Mouse (Mus musculus) MEL (cell line): Measurements from ENCODE around the gene Six1.

Experiments used
- CTCF ChIP-seq, 3 experiments: IDR thresholded peaks in 2 of 3; conservative IDR thresholded peaks in 1 of 3; 2 replicates each; pipeline ENCODE4 v1.5.1; 2011 to 2012; ENCODE audit warnings: low read length in 3 of 3, low read depth in 2 of 3, mild to moderate bottlenecking in 2 of 3, improper control_type of control experiment in 1 of 3, inconsistent platforms in 1 of 3, mixed read lengths in 1 of 3, moderate library complexity in 1 of 3; ENCODE audit not compliant: control insufficient read depth in 1 of 3, insufficient read depth in 1 of 3, poor library complexity in 1 of 3, severe bottlenecking in 1 of 3
- HCFC1 ChIP-seq: IDR thresholded peaks from 2 replicates; pipeline ENCODE4 v1.6.1; 2012; ENCODE audit warnings: low read depth, mild to moderate bottlenecking, inconsistent platforms, low read length, improper control_type of control experiment, moderate library complexity
- JUND ChIP-seq: IDR thresholded peaks from 2 replicates; pipeline ENCODE4 v1.6.1; 2011; ENCODE audit warnings: low read depth, mild to moderate bottlenecking, improper control_type of control experiment, low read length
- MAX ChIP-seq: IDR thresholded peaks from 2 replicates; pipeline ENCODE4 v1.6.1; 2011; ENCODE audit warnings: low read length, improper control_type of control experiment
- POLR2A ChIP-seq, 2 experiments: IDR thresholded peaks; 2 replicates each; pipeline ENCODE4 v1.6.1; 2011 to 2012; ENCODE audit warnings: low read length in 2 of 2, mild to moderate bottlenecking in 2 of 2, control low read depth in 1 of 2, improper control_type of control experiment in 1 of 2, low read depth in 1 of 2, moderate library complexity in 1 of 2; ENCODE audit not compliant: control insufficient read depth in 1 of 2, insufficient read depth in 1 of 2, poor library complexity in 1 of 2
- RCOR1 ChIP-seq: IDR thresholded peaks from 2 replicates; pipeline ENCODE4 v1.6.1; 2012; ENCODE audit warnings: low read depth, mild to moderate bottlenecking, inconsistent platforms, low read length, improper control_type of control experiment
- TBP ChIP-seq: IDR thresholded peaks from 2 replicates; pipeline ENCODE4 v1.8.0; 2011; ENCODE audit warnings: low read depth, low read length, improper control_type of control experiment
- ZKSCAN1 ChIP-seq: IDR thresholded peaks from 2 replicates; pipeline ENCODE4 v1.6.1; 2012; ENCODE audit warnings: low read depth, mild to moderate bottlenecking, inconsistent platforms, low read length, improper control_type of control experiment, moderate library complexity

DNA sequence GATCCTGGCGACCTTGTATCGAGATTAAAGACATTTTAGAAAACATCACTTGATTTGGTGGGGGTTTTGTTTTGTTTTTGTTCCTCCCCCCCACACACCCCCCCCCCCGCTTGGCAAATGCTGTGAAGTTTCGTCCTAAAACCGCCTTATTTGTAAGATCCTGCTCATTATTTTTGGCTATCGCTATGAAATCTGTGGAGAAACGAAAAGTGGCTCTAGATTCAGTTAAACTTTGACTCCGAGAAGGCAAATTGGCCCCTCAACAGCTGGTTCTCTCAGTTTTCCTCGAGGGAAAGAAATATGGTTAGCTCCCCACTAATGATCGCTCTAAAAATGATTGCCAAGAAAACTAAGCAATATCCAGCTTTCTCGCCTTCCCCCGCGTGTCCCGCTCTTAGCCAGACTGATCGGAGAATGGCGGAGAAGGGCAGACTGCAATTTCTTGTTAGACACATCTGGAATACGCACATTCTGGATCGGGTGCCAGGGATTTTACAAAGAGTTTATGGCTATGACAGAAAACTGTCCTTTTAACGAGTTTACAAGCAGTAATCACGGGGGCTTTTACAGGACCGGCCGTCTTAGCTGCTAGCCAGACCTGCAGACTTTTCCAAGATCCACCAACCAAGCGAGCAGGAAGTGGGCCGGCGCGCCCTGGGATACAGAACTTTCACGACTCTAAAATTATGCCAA is 13.0 kb downstream of the Six1 start:
- no peak for TF ChIP-seq MAX
- no peak for TF ChIP-seq POLR2A (IDR thresholded peaks at IDR 0.05; ENCODE audit: control insufficient read depth in 1 of 2, insufficient read depth in 1 of 2, low read depth in 1 of 2, low read length in 2 of 2, poor library complexity in 1 of 2)
- no peak for TF ChIP-seq CTCF (IDR thresholded peaks at IDR 0.05 in 2 of 3, conservative IDR thresholded peaks at IDR 0.05 in 1 of 3; ENCODE audit: control insufficient read depth in 1 of 3, insufficient read depth in 1 of 3, low read depth in 2 of 3, low read length in 3 of 3, poor library complexity in 1 of 3, severe bottlenecking in 1 of 3)
- no peak for TF ChIP-seq JUND
- no peak for TF ChIP-seq RCOR1
- no peak for TF ChIP-seq HCFC1
- TF ChIP-seq ZKSCAN1: no peak
- TF ChIP-seq TBP: no peak
